Mouse (Mus musculus) CD4-positive helper T cell, adult 2 months (primary cell): ENCODE measurements at regions not wholly inside any gene's neighbourhood (a gene's known extent, or its start where the extent isn't known, plus 50 kb on each side); places are given as distances from the start of the nearest gene placed in this dataset.

Source experiments
- DNase-seq: peaks from one replicate; pipeline ENCODE4 v3.0.0-alpha.2; 2012; ENCODE audit warnings: low read depth, missing footprints, low spot score

DNA sequence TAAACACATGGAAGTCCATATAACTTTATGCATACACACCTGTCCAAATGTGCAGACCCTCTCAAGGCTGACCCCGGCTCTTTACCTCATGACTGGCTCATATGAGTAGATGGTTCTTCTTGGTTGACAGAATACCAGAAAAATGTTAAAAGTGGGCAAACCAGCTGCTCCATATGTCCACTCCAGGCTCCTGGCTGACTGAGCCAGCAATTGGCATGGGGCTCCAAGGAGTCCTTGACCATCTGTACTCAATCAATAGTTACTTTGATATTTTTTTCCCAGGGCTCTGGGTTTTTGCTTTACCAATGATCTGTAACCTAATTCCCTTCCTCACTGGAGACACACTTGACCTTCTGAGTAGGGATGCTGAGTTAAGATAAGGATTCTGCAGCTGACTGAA, 345.5 kb downstream of the Ccser2 start:
- DNase-seq = no peak

DNA sequence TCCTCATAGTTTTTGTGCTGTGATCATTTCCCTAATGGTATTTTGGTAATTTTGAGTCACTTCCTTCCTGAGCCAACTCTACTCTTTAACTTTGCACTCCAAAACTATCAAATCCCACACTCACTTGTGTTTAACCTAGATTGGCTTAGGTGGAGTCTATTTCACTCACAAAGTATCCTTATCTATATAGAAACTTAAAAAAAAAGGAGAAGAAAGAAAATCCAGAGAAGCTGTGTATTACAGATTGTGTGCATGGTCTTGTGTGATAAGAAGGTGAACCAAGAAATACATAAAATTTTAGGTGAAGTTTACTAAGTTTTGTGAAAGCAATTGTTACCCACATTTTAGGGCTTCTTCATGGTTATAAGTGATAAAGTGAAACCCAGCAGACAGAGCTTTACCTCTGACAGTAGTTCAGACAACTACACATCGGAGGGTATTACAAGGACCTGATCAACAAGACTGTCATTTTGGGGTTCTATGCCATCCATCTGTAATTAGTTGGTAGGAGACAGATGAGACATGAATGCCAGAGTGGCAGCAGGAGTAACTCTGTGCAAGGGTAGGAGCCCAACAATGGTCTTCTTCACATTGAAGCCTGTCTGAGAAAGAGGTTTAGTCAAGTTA, 350.0 kb downstream of the Ccser2 start:
- DNase-seq = no peak

DNA sequence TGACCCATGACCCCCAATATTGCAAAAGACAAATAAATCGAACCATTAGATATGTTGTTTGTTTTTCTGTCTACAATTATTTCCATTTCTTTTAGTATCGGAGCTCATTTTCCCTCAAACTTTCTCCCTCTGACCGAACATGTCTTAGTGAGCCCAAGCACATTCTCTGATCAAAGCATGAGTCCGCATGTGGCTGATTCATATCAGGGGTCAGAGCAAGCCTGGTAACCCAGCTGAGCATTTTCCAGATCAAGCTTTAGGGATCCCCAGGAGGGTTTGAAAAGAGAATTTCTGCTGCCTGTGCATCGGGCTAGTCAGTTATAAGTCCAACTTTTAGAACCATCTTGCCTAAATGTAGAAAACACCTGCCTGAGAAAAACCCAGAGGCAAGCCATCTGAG, 350.6 kb downstream of the Ccser2 start:
- no peak for DNase-seq

DNA sequence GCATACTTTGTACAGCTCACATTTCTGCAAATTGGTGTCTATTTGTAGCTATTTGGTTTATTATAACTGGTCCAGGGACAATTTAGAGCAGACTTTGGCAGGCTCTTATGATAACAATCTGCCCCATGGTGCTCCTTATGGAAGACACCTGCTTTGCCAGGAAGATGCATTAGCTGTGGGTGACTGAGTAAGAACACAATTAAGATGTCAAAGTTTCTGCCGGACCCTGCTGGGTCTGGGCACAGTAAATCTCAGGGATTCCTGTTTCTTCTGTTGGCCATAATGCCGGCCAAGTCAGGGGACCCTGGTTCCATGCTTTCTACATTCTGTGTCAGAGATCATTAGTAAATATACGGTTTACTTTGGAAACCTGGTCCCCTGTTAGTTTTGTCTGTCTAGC, 353.7 kb downstream of the Ccser2 start:
- DNase-seq = no peak

DNA sequence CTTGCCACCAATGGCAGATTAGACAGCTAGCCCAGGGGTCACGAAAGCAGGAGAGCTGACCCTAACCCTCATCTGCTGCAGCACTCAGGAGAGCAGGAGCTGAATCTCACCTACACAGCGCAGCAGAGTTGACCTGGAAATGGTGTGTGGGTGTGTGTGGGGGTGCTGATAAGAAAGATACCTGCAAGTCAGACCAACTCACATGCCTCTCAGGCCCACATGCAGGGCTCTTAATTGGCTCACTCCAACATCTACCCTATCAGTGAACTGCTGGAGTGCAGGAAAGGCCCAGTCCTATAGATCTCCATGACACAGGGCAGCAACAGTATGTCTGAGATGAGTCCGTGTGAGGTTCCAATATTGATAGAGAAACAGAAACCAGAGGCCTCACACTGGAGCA, 355.7 kb downstream of the Ccser2 start:
- no peak for DNase-seq

DNA sequence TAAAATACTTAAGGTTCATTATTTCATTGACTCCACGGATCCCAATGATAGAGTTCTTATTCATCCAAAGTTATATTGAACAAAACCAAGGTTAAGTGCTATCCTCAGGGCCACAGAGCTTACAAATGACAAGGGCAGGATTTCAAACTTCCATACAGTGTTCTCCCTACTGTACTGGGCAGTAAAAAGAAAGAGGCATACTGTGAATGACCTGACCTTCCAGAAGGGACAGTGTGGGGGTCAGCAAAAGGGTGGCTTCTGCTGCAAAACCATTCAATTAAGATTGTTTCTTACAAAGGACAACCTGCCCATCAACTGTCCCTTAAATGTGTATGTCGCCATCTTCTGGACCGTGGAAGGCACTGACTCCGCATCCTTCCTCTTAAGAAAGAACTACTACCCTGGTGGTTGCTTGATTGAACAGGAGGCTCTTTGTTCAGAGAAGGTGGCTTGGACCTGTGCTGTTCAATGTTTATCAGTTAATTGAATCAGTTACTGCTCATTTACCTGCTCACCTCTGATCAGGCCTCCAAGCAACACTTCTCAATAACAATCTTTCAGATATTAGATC, 384.4 kb downstream of the Ccser2 start:
- DNase-seq = no peak

DNA sequence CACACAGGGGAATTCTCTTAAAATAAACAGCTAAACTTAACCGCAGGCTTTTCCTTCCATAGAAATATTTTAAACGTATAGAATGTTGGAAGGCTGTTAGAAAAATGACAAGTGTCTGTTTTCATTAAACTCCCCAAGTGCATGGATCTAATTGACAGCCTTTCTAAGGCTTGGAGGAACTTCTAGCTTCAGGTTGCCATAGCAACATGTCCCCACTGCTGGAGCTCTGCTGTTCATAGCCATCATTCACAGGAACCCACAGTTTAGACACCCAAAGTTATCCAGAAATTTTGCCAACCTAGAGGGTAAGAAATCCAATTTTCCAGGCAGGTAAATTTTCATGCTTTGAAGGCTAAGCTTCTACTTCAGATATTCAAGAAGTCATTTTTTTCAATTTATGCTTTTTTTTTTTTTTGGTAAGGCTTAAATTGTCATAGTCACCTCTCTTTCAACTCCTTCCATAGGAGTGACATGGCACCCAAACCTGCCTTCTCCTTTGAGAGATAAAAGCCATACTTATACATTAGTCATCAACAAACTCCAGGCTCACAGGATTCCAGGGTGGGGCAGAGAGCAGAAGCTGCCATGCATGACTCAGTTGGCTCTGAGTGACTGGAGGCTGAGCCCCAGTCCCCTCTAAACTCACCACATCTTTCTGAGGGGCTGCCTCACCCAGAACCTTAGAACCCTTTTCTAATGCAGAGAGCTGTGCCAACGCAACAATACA, 385.1 kb downstream of the Ccser2 start:
- DNase-seq = no peak

DNA sequence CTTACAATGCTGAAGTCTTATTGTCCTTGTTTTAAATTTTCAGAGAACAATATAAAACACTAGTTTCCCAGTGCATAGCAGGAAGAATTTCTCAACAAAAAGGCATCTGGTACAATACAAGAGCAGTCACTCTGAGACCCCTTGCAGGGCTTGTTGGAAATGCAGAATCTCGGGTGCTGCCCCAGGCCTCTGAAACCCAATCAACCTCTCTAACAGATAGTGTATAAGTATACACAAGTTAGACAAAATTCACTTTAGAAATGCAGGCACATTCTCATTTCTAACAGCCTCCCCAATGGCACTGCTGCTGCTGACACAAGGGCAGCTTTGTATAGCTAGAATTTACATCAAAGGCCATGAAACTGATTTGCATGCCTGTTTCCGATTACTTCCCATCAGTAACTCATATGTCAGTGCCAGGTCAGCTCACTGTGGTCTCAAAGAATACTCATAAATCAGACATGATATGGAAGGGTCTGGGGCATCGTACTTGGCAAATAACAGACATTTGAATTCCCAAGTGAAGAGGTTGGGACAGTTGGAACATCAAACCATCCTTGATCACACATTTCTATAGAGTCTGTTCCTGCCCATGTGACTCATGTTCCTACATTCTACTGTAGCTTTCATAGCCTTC, 405.2 kb downstream of the Ccser2 start:
- no peak for DNase-seq

DNA sequence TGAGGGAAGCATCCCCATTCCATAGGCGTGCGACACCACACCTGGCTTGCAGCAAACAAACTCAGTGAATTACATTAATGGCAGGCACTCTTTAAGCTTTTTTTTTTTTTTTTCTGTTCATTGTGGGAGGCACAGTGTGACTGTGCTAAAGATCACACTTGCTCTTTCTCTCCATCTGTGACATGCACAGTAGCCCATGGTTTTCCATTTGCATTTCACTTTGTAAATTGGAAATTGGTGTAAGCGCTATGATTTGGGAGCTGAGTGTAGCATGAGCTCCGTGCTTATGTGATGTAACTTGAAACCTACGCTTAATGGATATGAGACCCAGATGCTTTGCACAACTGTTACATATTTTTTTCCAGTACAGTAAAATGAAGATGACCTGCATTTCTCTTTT, 431.2 kb downstream of the Ccser2 start:
- DNase-seq = no peak

DNA sequence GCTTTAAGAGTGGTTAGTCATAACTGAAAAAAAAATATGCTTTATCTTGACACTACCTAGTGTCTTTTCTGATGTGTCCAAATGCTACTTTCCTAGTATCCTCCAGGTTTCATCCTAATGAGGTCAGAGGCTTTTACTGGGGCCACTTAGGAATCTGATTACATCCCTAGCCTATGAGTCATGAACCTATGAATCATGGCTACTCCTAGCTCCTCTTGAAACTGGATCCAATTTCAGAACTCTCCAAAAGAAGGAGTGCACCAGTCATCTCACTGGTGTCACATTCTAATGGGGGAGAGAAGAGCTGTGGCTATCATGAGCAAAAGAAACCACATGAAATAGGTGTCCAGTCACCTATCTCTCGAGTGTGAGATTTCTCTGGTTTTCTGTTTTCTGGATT, 432.6 kb downstream of the 4930474N05Rik start:
- no peak for DNase-seq

DNA sequence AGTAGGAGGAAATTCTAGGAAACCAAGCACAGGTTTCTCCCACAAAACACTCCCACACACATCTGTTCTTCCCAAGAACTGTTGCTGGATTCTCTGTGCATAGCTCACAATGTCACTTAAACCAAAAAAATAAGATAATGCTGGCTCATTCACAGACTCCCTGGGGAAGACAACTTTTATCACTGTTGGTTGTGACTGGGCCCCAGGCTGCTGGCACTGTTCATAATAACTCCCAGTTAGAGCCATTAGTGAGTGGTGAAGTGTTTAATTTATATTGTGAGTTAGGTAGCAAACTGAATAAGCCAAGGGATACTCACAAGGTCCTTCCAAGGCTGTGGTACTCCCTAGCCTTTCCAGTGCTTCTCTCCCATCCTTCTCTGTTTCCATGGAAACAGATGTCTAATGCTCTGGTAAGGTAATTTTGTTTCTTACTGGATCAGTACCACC, 430.9 kb downstream of the 4930474N05Rik start:
- no peak for DNase-seq

DNA sequence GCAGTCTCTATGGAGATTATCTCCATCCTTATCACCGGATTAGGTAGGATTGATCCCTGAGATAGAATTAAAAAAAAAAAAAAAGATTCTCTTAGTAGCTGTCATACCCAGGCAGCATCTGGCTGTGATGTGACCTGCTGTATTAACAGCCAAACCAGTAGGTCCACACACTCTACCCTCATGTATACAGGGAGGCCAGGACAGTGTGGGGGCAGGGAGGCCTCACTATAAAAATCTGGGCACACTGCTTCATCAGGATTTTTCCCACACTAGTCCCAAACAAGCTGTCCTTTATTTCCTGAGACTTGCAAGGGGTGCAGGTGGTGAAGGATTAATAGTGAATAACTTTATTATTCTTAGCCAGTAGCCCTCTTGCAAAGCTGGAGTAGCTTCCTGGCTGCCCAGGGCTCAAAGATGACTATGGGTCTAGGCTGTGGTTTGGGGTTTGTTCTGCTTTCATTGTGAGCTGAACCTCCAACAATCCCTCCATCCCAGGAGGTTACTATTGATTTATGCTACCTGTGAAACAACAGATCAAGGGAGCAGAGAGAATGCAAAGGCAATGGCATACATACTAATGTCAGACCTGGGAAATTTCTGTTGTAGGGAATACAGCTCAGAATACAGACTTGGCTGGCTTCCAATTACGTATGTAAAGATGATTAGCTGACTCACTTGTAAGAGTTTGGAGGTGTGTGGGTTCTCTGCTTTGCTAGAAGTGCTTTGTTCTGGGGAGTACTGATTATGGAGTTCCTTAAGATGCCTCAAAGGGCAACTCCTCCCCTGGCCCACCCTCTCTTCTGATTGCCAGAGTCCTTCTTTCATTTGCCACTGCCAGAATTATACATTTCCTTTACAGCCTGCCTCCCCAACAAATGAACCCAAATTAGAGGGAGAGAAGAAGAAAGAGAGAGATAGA, 407.6 kb downstream of the 4930474N05Rik start:
- no peak for DNase-seq

DNA sequence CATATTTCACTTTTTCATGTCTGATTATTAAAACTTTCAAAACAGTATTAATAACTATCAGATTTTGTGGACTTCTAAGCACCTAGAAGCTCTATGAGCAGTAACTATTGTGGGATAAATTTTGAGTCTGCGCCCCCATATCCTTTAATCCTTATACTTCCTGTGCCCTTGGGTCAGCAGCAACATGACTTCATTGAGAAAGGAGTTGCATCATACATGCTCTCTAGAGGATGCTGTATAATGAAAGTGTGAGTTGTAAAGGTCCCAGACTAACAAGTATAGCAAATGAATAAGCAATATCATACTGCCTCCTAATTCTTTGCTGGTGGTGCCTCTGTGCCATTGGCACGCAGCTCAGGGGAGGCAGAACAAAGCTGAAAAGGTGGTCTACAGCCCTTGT, 404.6 kb downstream of the 4930474N05Rik start:
- DNase-seq = no peak

DNA sequence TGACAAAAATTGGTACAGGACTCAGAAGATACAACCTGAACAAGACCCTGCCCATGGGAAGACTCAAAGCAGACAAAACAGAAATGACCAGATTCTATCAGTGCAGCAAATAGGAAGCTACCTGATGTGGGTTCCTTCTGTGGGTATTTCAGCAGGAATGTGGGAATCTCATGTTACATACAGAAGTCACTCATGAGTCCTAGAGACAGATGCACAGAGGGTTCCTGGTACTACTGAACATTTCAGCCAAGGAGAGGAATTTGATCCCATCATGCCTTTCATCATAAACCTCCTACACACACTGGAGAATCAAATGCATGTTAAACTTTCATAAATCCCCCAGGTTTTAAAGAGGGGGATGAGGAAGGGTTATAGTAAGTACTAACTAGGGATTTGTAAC, 390.8 kb downstream of the 4930474N05Rik start:
- DNase-seq = no peak

DNA sequence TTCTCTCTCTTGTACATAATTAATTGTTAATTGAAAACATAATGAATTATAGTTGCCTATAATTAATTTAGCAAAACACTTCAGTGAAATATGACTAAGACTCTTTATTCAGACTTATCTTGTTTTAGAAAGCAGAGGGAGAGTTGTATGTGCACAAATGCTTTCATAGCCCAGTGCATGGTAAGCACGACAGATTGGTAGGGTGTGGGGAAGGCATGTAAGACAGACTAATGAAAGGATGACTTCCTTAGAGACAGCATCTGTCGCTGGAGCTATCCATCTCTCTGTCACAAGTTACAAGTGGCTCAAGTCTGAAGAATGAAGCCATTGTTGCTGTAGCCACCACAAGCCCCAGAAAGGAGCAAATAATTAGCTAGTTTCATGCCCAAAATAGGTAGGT, 376.9 kb downstream of the 4930474N05Rik start:
- no peak for DNase-seq

DNA sequence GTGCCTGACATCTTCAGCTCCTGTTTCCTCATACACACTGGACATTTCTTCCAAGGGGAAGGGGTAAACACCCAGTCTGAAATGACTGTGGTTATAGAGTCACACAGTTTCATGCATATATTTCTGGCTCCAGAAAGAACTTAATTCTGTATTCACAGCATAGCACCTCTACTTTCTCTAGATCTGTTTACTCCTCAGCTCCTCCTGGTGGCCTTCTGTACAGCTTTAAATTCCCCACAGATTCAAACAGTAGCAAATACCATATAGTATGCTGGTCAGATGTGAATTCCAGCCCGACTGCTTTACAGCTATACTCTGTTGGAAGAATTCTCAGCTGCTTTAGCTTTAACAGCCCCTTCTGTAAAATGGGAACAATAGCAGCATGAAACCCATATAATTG, 375.6 kb downstream of the 4930474N05Rik start:
- DNase-seq = no peak

DNA sequence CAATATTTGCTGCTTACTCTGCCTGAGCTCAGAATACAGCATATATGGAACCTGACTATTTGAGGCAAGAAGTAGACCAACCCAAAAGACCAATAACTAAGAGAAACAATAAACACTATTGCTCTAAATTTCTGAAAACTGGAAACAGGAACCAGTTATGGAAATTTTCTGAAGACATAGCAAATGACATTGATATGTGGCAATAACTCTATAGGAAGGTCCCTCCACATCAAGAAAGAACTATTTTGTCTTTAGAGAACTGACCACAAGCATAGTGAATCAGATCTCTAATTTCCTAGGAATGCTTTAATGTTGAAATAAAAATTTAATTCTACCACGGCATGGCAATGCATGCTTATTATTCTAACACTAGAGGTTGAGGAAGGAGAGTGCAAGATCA, 358.3 kb downstream of the 4930474N05Rik start:
- DNase-seq = no peak

DNA sequence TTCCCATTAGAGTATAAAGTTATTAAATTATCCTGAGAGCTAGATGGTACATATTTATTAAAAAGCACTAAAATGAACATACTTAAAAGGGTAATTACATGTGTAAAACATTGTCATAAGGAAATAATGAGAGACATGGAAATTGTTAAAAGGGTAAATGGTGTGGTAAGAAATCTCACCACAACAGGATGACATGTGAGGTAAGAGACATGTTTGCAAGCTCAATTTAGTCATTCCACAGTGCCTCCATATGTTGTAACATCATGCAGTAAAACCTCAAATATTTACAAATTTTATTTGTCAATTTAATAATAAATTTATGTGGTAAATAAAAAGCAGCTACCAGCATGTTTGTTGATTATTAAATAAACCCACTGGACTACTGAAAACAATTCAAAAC, 355.4 kb downstream of the 4930474N05Rik start:
- no peak for DNase-seq

DNA sequence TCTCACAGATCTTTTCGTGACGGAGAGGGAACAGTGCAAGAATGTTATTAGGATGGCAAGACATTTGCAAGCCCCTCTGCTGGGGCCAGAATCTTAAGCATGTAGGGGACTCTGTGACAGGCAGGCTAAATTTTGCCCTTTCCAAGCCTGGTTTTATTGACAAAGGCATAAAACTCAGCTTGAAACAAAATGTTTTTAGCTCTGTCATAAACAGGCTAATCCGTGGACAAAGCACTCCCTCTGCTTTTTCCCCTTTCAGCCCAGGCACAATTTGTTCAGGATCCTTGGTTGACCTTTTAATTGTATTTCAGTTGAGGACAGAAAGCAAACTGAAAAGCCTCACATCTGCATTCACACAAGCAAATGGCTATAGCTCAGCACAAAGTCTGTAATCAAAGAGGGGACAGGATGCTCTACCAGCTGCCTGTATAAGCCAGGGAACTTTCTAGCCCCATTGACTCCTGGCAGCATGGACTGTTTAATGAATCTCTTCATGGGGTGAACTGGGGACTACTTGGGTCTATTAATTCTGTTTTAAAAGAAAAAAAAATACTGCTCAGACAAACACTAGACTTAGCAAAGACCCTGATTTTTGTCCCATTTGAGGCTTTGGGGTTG, 320.0 kb downstream of the 4930474N05Rik start:
- no peak for DNase-seq

DNA sequence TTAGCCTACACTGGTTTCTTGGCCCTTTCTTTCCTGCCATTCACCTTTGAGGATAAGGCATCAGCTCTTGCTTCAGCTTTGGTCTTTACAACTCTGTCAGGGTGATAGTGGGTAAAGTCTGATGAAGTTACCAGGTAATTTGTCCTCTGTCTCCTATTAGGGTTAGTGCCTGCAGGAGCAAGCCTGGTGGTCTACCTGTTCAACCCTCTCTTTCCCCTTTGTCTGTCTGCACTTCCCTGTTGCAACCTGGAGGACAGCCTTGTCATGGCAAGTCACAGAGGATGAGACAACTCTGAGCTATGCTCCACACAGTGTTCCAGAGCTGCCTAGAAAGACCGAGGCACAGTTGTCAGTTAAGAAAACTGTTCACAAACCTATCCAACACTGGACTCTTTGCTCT, 319.5 kb downstream of the 4930474N05Rik start:
- no peak for DNase-seq
